Mouse (Mus musculus) intestine, embryonic 16.5 days (tissue): ENCODE measurements around the gene Gtf2h3. TPM values are rescaled to one million over a fixed set of nuclear protein-coding genes. Genes with fewer than 3 reads are reported as not detected.

Experiments used
- ATAC-seq: fragments of 200-750 bp; cut with Nextera tagmentation; 2 replicates; pipeline ENCODE4 v1.8.0; 2017; ENCODE audit warnings: moderate TSS enrichment, moderate library complexity
- H3K27ac ChIP-seq: fragments of 300-500 bp; sonication (generic); 2 replicates; pipeline ENCODE4 v1.5.1; 2014; ENCODE audit warnings: mild to moderate bottlenecking, low read length
- H3K27me3 ChIP-seq: fragments of 300-500 bp; sonication (generic); replicated peaks from 2 replicates; pipeline ENCODE4 v1.6.1; 2014; ENCODE audit warnings: low read length, control low read depth, mixed read lengths; ENCODE audit not compliant: control insufficient read depth, insufficient read depth
- H3K36me3 ChIP-seq: fragments of 300-500 bp; sonication (generic); 2 replicates; pipeline ENCODE4 v1.6.1; 2014; ENCODE audit warnings: low read length, control low read depth; ENCODE audit not compliant: control insufficient read depth, insufficient read depth
- H3K4me1 ChIP-seq: fragments of 300-500 bp; sonication (generic); 2 replicates; pipeline ENCODE4 v1.6.1; 2014; ENCODE audit warnings: low read length, control low read depth, mixed read lengths; ENCODE audit not compliant: control insufficient read depth, insufficient read depth
- H3K4me2 ChIP-seq: fragments of 300-500 bp; sonication (generic); 2 replicates; pipeline ENCODE4 v1.6.1; 2014; ENCODE audit warnings: low read depth, low read length, control low read depth
- H3K4me3 ChIP-seq: fragments of 300-500 bp; sonication (generic); 2 replicates; pipeline ENCODE4 v1.5.1; 2014; ENCODE audit warnings: mild to moderate bottlenecking, low read length
- H3K9ac ChIP-seq: fragments of 300-500 bp; sonication (generic); 2 replicates; pipeline ENCODE4 v1.6.1; 2014; ENCODE audit warnings: low read depth, low read length
- H3K9me3 ChIP-seq: fragments of 300-500 bp; sonication (generic); 2 replicates; pipeline ENCODE4 v1.6.1; 2016; ENCODE audit warnings: low read length, control low read depth; ENCODE audit not compliant: control insufficient read depth
- WGBS: fragments of 180-500 bp; shearing (Covaris S2); extraction: QIAGEN DNeasy Blood & Tissue Kit; methylation state at CpG from one replicate; pipeline ENCODE4 v1.1.7; 2014; 5-methylcytosine and 5-hydroxymethylcytosine counted together
- polyA plus RNA-seq: library from polyadenylated mRNA; unstranded; fragments of >200 nt; fragmentation: Nextera tagmentation; extraction: Ambion mirVana; gene quantifications from 2 replicates; pipeline ENCODE4 v1.2.1, GENCODE M21; 2015

The Gtf2h3 gene
- polyA plus RNA-seq, 1 experiment from 2014 or later, result 52.2 TPM

GRCm38 (mm10) chr5:124637836-124638235 is 58.9 kb downstream of the Gtf2h3 start:
- Histone ChIP-seq H3K9ac (no peak overlapping the region), H3K4me1 (no peaks in the 10 kb centered on the region), H3K36me3 (peaks cover 53% of the 10 kb centered on the region), H3K4me3 (no peak overlapping the region), H3K4me2 (no peak overlapping the region), H3K9me3 (no peaks in the 10 kb centered on the region), H3K27ac (no peak overlapping the region), H3K27me3 (no peaks in the 10 kb centered on the region)
- 97% methylated on average over 13 of the region's 13 CpGs for WGBS
- ATAC-seq, result no peak

Other genes with a start within 250 kb of the Gtf2h3 start
- gene Cdk2ap1, start 216.1 kb upstream of the Gtf2h3 start, polyA plus RNA-seq, result 17.8 and 21.1 TPM in 2 replicates
- gene Sbno1, start 153.1 kb upstream of the Gtf2h3 start, polyA plus RNA-seq, result 78.6 and 83.7 TPM in 2 replicates
- 50.6 and 54.3 TPM in 2 replicates for gene Kmt5a, start 139.2 kb upstream of the Gtf2h3 start, polyA plus RNA-seq
- gene Rilpl2, start 100.8 kb upstream of the Gtf2h3 start, polyA plus RNA-seq, result 55.1 and 55.4 TPM in 2 replicates
- 20.1 and 20.9 TPM in 2 replicates for gene Snrnp35, start 96.0 kb upstream of the Gtf2h3 start, polyA plus RNA-seq
- 8.6 and 8.8 TPM in 2 replicates for gene Rilpl1, start 47.7 kb upstream of the Gtf2h3 start, polyA plus RNA-seq
- gene Tmed2, start 38.4 kb upstream of the Gtf2h3 start, polyA plus RNA-seq, result 635 and 649 TPM in 2 replicates
- gene Ddx55, start 26.3 kb upstream of the Gtf2h3 start, polyA plus RNA-seq, result 12.5 and 14.5 TPM in 2 replicates
- 85.5 and 86.6 TPM in 2 replicates for gene Eif2b1, start within 50 bp of the Gtf2h3 start, polyA plus RNA-seq
- 61.5 and 67.9 TPM in 2 replicates for gene Atp6v0a2, start 49.4 kb downstream of the Gtf2h3 start, polyA plus RNA-seq
- gene Dnah10, start 145.9 kb downstream of the Gtf2h3 start, polyA plus RNA-seq, result 0.02 and 0.04 TPM in 2 replicates